Mouse (Mus musculus) hindbrain, embryonic 15.5 days (tissue): ENCODE measurements around the gene Hfe2. TPM values are rescaled to one million over a fixed set of nuclear protein-coding genes. Genes with fewer than 3 reads are reported as not detected.

Experiments used
- ATAC-seq: fragments of 200-750 bp; cut with Nextera tagmentation; 2 replicates; pipeline ENCODE4 v1.8.0; 2017; ENCODE audit warnings: low read depth, moderate number of reproducible peaks, moderate TSS enrichment; ENCODE audit not compliant: low FRiP score
- H3K27ac ChIP-seq: fragments of 300-500 bp; sonication (generic); replicated peaks from 2 replicates; pipeline ENCODE4 v1.5.1; 2015; ENCODE audit warnings: mild to moderate bottlenecking, inconsistent platforms
- H3K27me3 ChIP-seq: fragments of 300-500 bp; sonication (generic); 2 replicates; pipeline ENCODE4 v1.6.1; 2015; ENCODE audit warnings: control low read depth, inconsistent platforms
- H3K36me3 ChIP-seq: fragments of 300-500 bp; sonication (generic); 2 replicates; pipeline ENCODE4 v1.6.1; 2015; ENCODE audit warnings: control low read depth, inconsistent platforms
- H3K4me1 ChIP-seq: fragments of 300-500 bp; sonication (generic); replicated peaks from 2 replicates; pipeline ENCODE4 v1.6.1; 2015; ENCODE audit warnings: control low read depth, inconsistent platforms
- H3K4me2 ChIP-seq: fragments of 300-500 bp; sonication (generic); 2 replicates; pipeline ENCODE4 v1.6.1; 2015; ENCODE audit warnings: moderate library complexity, mild to moderate bottlenecking, inconsistent platforms
- H3K4me3 ChIP-seq: fragments of 300-500 bp; sonication (generic); 2 replicates; pipeline ENCODE4 v1.5.1; 2015; ENCODE audit warnings: mild to moderate bottlenecking, inconsistent platforms
- H3K9ac ChIP-seq: fragments of 300-500 bp; sonication (generic); 2 replicates; pipeline ENCODE4 v1.6.1; 2015; ENCODE audit warnings: inconsistent platforms
- H3K9me3 ChIP-seq: fragments of 300-500 bp; sonication (generic); 2 replicates; pipeline ENCODE4 v1.6.1; 2016; ENCODE audit warnings: control low read depth, inconsistent platforms
- WGBS: fragments of 180-500 bp; shearing (Covaris S2); methylation state at CpG from one replicate; pipeline ENCODE4 v1.1.7; 2015; 5-methylcytosine and 5-hydroxymethylcytosine counted together
- polyA plus RNA-seq: library from polyadenylated mRNA; unstranded; fragments of >200 nt; fragmentation: Nextera tagmentation; extraction: Ambion mirVana; gene quantifications from 2 replicates; pipeline ENCODE4 v1.2.1, GENCODE M21; 2015

Hfe2 gene
- polyA plus RNA-seq, 1 experiment from 2014 or later, result 2.0 TPM

DNA sequence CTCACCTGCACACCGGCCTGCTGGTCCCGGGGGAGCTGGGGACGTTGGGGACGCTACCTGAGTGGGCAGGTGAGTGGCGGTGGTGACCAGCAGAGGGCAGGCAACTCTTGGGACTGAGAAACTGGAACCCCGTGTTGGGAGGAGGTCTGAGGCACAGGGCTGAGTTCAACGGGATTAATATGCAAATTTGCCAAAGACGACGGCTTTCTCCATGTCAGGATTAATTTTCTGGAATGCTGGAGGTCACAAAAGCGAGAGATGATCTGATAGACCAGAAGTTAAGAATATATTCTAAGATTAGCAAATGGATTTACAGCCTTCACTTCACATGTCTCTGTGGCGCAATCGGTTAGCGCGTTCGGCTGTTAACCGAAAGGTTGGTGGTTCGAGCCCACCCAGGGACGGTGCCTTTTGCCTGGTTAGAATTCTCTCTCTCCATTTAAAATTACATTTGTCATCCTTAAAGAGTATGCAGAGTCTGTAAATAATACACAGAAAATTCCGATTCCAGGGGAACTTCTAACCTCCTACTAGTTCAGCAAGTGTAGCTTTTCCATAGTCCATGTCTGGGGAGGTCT, 27.4 kb upstream of the Hfe2 start:
- H3K9me3 ChIP-seq, result no peaks in the 10 kb centered on the region
- H3K4me1 ChIP-seq, result peaks cover 9% of the 10 kb centered on the region
- no peaks in the 10 kb centered on the region for H3K36me3 ChIP-seq
- peak overlapping the region; percentile 62 for H3K27ac ChIP-seq
- H3K4me3 ChIP-seq, result peak overlapping the region; percentile 63
- peak; percentile 62 for ATAC-seq
- no peaks in the 10 kb centered on the region for H3K27me3 ChIP-seq
- WGBS, result under 1% methylated on average over 19 of the region's 19 CpGs
- H3K9ac ChIP-seq, result peak overlapping the region; percentile 57
- H3K4me2 ChIP-seq, result peak overlapping the region; percentile 93

DNA sequence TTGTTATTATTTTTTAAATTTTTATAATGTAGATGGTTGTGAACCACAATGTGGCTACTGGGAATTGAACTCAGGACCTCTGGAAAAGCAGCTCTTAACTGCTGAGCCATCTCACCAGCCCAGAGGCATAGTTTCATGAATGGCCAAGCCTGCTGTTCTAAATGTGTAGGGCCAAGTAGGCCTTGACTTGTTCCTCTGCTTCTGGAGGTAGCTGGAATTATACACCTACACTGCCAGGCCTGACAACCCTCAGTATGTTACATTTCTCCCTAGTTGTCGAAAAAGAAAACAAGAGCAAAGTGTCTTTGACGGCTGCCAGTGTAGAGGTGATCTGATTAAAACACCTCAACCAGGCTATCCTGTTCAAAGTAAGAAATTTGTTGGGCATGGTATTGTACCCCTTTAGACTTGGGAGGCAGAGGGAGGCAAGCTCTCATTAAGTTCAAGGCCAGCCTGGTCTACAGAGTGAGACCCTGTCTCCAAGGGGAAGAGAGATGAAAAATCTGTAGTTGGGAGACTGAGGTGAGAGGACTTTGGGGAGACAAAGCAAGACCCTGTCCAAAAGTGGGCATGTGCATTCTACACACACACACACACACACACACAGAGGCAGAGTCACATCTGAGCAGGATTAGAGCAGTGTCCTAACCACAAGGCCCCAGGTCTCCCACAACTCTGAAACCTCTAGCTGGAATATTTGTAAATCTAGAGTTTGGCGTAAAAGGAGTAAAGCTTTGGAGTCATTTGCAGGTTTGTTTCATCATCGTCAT, 26.3 kb upstream of the Hfe2 start:
- 82% methylated on average over 4 of the region's 4 CpGs for WGBS
- Histone ChIP-seq H3K27ac (peak overlapping the region; percentile 32), H3K4me3 (peak overlapping the region; percentile 72), H3K36me3 (no peaks in the 10 kb centered on the region), H3K9ac (no peak overlapping the region), H3K27me3 (no peaks in the 10 kb centered on the region), H3K4me2 (peak overlapping the region; percentile 92), H3K4me1 (peaks cover 15% of the 10 kb centered on the region), H3K9me3 (no peaks in the 10 kb centered on the region)
- no peak for ATAC-seq

GRCm38 (mm10) chr3:96499481-96500288, 25.3 kb upstream of the Hfe2 start:
- peaks cover 15% of the 10 kb centered on the region for H3K4me1 ChIP-seq
- WGBS, result under 1% methylated on average over 36 of the region's 36 CpGs
- peak overlapping the region; percentile 92 for H3K4me2 ChIP-seq
- H3K27me3 ChIP-seq, result no peaks in the 10 kb centered on the region
- no peaks in the 10 kb centered on the region for H3K9me3 ChIP-seq
- ATAC-seq, result peak; percentile 42
- H3K4me3 ChIP-seq, result peak overlapping the region; percentile 72
- H3K27ac ChIP-seq, result peak overlapping the region; percentile 80
- H3K9ac ChIP-seq, result peak overlapping the region; percentile 71
- H3K36me3 ChIP-seq, result no peaks in the 10 kb centered on the region

- Histone ChIP-seq H3K4me3 (peak overlapping the region; percentile 72), H3K9ac (peak overlapping the region; percentile 72), H3K27me3 (no peaks in the 10 kb centered on the region), H3K27ac (peak overlapping the region; percentile 86), H3K4me2 (peak overlapping the region; percentile 92), H3K36me3 (no peaks in the 10 kb centered on the region), H3K9me3 (no peaks in the 10 kb centered on the region), H3K4me1 (peaks cover 15% of the 10 kb centered on the region)
- ATAC-seq, result peak; percentile 76
- WGBS, result under 1% methylated on average over 17 of the region's 17 CpGs
Observed at GRCm38 (mm10) chr3:96500289-96500621, 24.7 kb upstream of the Hfe2 start.

DNA sequence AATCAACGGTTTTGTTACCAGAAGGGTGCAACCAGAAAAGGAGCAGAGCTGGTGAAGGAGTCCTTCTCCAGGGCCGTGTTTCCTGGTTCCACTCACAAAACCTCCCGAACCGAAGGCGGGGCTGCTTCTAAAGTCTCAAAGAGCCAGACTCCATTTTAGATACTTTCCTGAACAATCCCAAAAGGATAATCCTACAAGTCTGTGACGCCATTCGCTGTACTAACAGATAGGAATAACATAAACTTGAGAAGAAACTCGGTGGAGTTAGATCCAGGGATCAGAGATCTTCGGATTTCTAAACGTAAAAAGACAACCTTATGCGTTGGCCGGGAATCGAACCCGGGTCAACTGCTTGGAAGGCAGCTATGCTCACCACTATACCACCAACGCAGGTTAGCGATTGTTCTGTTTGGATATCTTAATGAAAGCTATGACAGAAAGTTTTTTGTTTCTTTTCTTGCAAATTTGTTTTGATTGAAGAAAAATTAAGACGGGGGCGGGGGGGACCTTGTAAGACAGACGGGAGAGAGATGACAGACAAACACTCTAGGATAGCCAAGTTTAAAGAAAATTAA, 24.2 kb upstream of the Hfe2 start:
- H3K36me3 ChIP-seq, result no peaks in the 10 kb centered on the region
- peak overlapping the region; percentile 72 for H3K4me3 ChIP-seq
- under 1% methylated on average over 19 of the region's 19 CpGs for WGBS
- ATAC-seq, result peak; percentile 58
- no peaks in the 10 kb centered on the region for H3K27me3 ChIP-seq
- peaks cover 15% of the 10 kb centered on the region for H3K4me1 ChIP-seq
- peak overlapping the region; percentile 92 for H3K4me2 ChIP-seq
- H3K9me3 ChIP-seq, result no peaks in the 10 kb centered on the region
- H3K27ac ChIP-seq, result peak overlapping the region; percentile 86
- peak overlapping the region; percentile 72 for H3K9ac ChIP-seq

- Histone ChIP-seq H3K9me3 (no peaks in the 10 kb centered on the region), H3K27me3 (no peaks in the 10 kb centered on the region), H3K9ac (peak overlapping the region; percentile 39), H3K4me1 (peaks cover 15% of the 10 kb centered on the region), H3K4me3 (peak overlapping the region; percentile 72), H3K36me3 (no peaks in the 10 kb centered on the region), H3K27ac (peak overlapping the region; percentile 66; the same call in 1 of the 2 replicates), H3K4me2 (peak overlapping the region; percentile 92)
- peak; percentile 70 for ATAC-seq
- WGBS, result 0% methylated on average over 32 of the region's 32 CpGs
Observed at GRCm38 (mm10) chr3:96501391-96502115, 23.4 kb upstream of the Hfe2 start.

DNA sequence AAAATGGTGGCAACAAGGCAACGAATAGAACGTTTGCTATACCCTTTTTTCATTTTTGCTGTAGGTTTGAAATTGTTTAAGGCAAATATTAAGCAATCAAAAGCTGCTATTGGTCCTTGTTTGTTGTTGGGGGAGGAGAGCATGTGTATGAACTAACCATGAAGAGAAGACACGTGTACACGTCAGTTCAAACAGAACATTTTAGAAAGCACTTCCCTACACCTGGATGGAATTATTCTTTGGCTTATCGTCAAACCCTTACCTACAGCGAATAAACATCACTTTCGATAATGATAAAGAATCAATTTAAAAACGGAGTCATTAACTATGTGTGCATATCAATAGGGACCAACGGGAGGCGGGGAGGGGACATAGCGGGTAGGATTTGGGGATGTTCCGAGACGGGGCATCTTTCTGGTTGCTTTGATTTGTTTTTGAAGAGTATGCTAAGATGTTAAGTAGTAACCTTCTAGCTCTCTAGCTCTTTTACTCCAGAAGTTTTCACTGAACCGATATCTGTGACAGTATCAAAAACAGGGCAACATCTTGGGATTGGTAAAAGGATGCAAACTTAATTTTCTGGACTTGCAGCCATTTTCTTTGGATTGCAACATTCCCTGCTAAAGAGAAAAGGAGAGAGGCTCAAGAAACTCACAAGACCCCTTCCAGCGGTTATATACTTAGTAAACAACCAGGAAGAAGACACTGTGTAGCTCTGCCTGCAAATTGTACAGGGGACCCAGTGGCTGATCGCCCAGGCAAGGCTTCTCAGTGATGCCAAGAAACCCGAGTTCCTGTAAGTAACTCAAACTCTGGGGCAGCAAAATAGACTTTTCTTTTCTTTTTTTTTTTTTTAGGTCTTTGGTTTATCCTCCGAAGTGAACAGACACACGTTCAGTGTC, 22.5 kb upstream of the Hfe2 start:
- peaks cover 12% of the 10 kb centered on the region for H3K4me1 ChIP-seq
- WGBS, result under 1% methylated on average over 19 of the region's 19 CpGs
- peak overlapping the region; percentile 92 for H3K4me2 ChIP-seq
- no peaks in the 10 kb centered on the region for H3K27me3 ChIP-seq
- H3K4me3 ChIP-seq, result peak overlapping the region; percentile 72
- H3K9me3 ChIP-seq, result no peaks in the 10 kb centered on the region
- H3K36me3 ChIP-seq, result no peaks in the 10 kb centered on the region
- H3K9ac ChIP-seq, result peak overlapping the region; percentile 39
- no peak for ATAC-seq
- H3K27ac ChIP-seq, result peak overlapping the region; percentile 9; the same call in 1 of the 2 replicates

DNA sequence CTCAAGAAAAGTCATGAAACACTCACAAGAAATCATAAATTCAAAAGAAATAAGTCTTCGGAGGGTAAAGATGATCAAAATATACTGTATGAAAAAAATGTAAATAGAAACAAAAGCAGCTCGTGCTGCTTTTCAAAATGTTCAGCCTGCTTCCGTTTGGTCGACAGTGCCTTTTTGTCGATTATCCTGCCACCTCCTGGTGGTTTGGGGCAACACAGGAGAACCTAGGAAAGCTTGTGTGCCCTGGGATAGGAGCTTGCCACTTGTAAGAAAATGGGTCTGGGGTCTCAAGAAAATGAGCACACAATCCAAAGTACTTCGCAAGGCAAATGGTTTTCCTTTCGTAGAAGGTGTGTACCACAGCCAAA, 21.9 kb upstream of the Hfe2 start:
- H3K4me1 ChIP-seq, result peaks cover 11% of the 10 kb centered on the region
- H3K27ac ChIP-seq, result no peak overlapping the region
- WGBS, result under 1% methylated on average over 7 of the region's 7 CpGs
- no peak for ATAC-seq
- H3K9me3 ChIP-seq, result no peaks in the 10 kb centered on the region
- H3K27me3 ChIP-seq, result no peaks in the 10 kb centered on the region
- peak overlapping the region; percentile 92 for H3K4me2 ChIP-seq
- no peaks in the 10 kb centered on the region for H3K36me3 ChIP-seq
- H3K9ac ChIP-seq, result peak overlapping the region; percentile 39; the same call in 1 of the 2 replicates
- peak overlapping the region; percentile 72 for H3K4me3 ChIP-seq

DNA sequence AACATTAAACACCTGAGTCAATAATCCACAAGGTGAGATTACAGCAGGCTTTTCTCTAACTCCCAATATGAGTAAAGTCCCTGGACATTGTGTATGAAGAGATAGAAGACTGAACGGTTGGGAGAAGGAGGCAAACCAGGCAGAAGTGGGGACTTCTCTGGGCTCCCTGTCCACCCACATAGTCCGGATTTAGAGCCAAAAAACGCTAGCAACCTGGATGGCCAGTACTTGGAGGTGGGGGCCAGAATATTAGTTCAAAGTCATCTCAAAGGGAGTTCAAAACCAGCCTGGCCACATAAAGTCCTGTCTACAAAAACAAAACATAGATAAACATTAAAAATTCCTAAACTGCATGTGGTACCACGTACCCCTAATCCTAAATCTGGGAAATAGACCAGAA, 21.0 kb upstream of the Hfe2 start:
- peaks cover 11% of the 10 kb centered on the region for H3K4me1 ChIP-seq
- H3K27ac ChIP-seq, result no peak overlapping the region
- H3K9me3 ChIP-seq, result no peaks in the 10 kb centered on the region
- no peak overlapping the region for H3K4me2 ChIP-seq
- no peak overlapping the region for H3K9ac ChIP-seq
- 76% methylated on average over 4 of the region's 4 CpGs for WGBS
- H3K27me3 ChIP-seq, result no peaks in the 10 kb centered on the region
- no peak overlapping the region for H3K4me3 ChIP-seq
- no peak for ATAC-seq
- no peaks in the 10 kb centered on the region for H3K36me3 ChIP-seq

- H3K4me1 ChIP-seq, result peaks cover 11% of the 10 kb centered on the region
- H3K27ac ChIP-seq, result no peak overlapping the region
- H3K27me3 ChIP-seq, result no peaks in the 10 kb centered on the region
- H3K36me3 ChIP-seq, result no peaks in the 10 kb centered on the region
- H3K9ac ChIP-seq, result no peak overlapping the region
- no peak overlapping the region for H3K4me3 ChIP-seq
- 87% methylated on average over 6 of the region's 6 CpGs for WGBS
- no peak overlapping the region for H3K4me2 ChIP-seq
- no peak for ATAC-seq
- no peaks in the 10 kb centered on the region for H3K9me3 ChIP-seq
Observed at GRCm38 (mm10) chr3:96504931-96505330, 20.0 kb upstream of the Hfe2 start.
